Mouse (Mus musculus): ENCODE measurements around the gene Pak1.
"Not testable (repeated sequence)": the region's sequence is repeated elsewhere in the genome, so short reads cannot be mapped to it uniquely, and the experiment has no call there.

The Pak1 gene

DNA sequence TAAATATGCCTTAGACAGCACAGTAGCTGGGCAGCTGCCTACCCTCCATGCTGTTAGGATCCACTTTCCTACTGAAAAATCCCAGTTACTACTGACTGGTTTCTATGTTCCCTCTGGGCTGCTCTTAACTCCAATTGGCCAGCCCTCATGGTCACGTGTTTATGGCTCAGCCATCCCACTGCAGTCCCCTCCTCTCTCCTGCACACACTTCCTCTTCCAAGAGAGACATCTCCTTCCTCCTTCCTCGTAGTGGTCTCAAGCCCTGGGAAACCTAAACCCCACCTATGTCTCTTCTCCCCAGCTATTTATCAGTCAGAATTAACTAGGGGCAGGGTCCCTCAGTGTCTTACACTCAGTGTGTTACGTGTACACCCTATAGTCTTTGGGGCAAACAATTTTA lies 61.2 kb downstream of the Pak1 start:
- not testable (repeated sequence) for DNase-seq (ENCODE audit: low spot score)

DNA sequence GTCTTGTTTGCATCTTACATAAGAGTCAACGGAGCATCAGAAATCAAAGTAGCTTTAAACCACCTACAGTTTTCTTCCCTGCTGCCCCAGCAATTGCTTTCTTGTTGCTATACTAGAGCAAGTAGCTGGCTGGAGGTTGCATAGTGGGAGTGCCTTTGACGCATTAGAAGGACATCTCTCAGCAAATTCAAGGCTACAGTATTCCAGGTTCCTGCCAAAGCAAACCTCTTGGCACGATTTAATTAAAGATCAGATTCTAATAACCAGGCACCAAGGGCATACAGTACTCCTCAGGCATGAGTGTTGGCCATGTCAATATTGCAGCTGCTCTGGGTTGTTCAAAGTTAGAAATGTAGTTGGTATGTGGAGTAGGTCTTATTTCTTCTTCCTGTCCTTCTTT lies 62.0 kb downstream of the Pak1 start:
- no peak for DNase-seq (ENCODE audit: low spot score)

DNA sequence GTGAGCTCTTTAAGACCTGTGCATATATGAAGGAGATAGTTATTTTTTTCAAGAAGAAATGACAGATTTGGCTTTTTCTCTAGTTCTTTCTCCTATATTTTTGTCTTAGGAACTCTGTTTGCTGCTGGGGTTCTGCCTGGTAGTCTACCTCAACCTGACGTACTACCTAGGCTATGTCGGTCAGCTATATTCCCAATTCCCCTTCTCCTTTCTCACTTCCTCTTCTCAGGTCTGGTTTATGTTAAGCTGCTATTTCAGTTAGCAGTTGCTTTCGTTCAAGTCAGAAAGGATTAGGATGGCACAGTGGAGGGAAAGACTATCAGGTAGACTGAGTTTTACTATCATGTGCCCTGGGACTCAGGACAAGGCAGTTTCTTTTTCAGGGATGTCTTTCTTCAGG lies 75.2 kb downstream of the Pak1 start:
- DNase-seq (ENCODE audit: low spot score), result no peak

DNA sequence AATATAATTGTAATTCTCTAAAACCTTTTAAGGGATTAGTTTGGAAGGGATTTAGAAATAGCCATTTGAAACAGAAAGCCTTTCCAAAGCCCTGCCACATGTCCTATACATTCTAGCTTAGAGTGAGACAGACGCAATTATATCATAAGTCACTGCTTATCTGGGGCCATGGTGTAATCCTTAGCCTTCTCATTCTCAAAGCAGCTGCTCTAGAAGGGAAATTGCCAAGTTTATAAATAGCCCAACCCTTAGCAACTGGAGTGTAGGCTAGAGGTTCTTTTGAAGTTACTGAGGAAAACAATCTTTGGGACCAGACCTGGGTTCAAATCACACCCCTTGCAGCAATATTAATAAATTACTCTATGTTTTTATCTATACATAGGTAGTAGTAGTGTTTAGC lies 76.2 kb downstream of the Pak1 start:
- DNase-seq (ENCODE audit: low spot score), result no peak

DNA sequence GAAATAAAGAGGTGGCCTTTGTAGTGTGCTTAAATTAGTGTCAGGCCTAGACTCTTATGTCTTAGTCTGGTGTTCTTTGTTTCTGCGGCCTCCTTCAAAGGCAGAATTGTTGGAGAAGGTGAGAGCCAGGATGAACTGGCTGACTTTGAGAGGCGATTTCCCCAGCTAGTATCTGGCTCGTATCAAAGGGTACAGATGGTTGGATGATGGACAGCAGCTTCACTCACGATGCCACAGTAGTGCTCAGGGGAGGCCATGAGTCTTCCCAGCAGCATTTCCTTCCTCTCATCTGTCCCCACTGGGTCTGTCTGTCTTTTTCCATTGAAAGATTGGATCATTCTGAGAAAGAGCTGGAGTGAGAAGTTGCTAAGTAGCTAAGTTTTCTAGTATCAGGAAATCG lies 79.5 kb downstream of the Pak1 start:
- DNase-seq (ENCODE audit: low spot score), result no peak

DNA sequence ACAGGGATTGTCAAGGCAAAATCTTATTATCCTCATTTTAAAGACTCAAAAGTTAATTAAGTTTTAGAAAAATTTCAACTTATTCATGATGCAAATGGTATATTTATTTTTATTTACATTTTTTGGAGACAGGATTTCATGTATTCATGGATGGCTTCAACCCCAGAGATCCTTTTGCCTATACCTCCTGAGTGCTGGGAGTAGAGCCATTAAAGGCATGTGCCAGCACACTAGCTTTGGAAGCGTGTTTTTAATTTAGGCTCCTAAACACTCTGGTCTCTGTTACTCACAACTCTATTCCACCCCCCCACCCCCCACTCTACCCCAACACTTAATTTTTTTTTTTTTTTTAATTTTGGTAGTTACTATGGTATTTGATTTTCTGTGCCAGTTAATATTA lies 80.4 kb downstream of the Pak1 start:
- DNase-seq (ENCODE audit: low spot score), result no peak

DNA sequence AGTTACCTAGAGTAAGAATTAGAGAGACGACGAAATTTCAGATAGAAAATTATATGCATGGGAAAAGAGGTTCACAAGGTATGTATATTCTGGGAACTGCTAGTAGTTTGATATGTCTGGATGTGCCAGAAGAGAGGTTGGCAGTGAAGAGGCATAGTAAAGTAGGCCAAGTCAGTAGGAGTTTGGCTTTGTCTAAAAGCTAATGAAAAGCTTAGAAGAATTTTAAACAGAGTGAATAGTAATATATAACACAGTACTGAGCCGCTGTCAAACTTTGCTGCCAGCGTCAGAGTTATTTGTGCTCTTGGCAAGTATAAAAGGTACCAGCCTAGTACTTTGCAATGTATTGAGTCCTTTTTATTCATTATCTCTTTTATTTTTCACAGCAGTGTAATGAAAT lies 84.1 kb downstream of the Pak1 start:
- no peak for DNase-seq (ENCODE audit: low spot score)

DNA sequence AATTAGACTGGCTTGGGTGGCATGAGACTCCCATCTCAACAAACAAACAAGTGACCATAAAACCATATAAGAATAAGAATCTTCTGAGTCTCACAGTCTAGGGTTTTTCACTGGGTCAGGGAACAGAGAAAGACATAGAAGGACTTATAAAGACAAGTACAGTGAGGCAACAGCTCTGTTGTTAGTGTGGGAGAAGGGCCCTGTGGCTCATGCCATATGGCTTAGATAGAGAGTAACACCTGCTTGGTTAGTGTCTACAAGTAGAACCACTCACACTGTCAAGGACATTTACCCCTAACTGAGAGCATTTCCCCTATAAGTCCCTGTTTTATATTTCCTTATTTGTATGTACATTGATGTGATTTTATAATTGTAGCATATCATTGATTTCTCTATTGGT lies 85.0 kb downstream of the Pak1 start:
- DNase-seq (ENCODE audit: low spot score), result no peak

DNA sequence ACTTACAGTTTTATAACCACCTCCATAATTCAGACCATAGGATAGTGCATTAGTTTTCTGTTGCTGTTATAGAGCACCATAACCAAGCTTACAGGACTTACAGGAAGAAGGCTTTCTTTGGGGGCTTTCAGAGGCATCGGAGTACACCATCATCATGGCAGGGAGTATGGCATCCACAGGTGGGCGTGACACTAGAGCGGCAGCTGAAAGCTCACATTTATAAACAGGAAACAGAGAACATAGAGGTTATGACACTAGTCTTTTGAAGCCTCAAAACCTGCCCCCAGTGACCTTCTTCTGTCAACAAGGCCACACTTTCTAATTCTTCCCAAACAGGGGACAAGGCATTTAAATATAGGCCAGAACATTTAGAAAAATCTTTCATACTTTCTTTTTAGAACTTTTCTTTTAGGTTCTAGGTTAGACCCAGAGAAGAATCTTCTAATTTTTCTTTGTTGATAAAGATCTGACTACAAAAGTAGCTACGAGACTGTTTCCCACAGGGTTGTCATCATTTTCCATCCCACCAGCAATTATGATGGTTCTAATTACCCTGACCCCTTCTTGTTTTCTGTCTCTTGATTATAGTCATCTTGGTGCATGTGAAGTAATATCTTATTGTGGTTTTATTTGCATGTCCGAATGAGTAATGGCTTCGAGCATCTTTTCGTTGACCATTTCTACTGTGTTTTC lies 89.7 kb downstream of the Pak1 start:
- DNase-seq (ENCODE audit: low spot score), result no peak

DNA sequence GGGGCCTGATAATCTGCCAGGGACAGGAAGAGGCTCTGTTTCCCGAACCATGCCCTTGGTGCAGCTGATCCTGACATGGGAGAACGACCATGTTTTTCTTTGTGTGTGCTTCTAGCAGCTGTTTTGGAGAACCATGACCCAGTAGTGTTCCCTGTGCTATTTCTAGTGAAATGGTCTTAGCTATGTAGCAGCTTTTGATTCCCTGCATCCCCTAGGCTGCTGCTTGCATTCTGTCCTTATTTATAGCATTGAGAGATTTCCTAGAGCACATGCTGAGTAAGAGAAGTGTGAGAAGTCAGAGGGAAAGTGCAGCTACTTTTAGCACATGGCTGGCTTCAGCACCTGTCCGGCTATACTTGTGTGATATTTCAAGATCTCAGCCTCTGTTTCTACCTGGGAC lies 123.3 kb downstream of the Pak1 start:
- no peak for DNase-seq (ENCODE audit: low spot score)

DNA sequence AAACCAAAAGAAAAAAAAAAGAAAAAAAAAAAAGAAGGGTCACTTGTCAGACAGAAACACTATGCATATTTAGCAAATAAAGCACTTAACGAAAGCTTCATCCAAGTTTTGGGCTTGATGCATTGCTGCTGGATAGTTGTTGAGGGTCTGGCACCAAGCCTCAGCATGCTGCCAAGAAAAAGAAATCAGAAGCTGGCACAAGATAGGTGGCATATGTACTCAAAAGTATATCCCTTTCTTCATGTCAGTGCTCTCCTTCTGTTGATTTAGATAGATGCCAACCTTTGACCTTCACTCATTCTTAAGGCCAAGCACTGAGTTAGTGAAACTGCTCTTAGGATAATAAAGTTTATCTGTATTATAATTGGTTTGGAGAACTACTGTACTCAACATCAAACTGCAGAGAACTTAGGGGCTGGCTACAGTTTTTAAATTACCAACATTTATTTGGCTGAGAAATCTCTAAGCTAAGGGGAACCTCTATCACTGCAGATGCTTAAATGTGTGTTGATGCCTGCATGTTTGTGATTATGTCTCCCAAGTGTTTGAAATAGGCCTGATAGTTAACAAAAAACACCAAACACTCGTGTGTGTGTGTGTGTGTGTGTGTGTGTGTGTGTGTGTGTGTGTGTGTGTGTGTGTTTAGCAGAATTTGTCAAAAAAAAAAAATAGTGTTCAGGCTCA lies 126.6 kb downstream of the Pak1 start:
- no peak for DNase-seq (ENCODE audit: low spot score)

DNA sequence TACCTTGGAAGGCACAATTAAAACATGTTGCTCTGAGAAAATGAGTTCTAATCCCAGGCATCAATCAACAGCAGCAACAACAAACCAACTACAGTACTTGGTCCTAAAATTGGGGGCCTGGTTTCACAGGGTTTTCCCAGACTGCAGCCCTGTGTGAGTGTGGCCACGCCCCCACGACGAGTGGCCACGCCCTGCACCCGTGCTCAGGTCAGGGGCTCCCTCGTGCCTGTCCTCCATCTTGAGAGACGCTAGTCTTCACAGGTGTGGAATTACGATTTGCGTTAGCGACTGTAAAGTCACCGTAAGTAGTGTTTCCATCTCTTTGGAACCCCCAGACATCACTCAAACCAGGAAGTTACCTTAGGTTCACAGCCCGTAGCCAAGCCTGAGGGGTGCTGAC lies 131.4 kb downstream of the Pak1 start, which contains the start of gene Gdpd4:
Gene Gdpd4, plus strand, starts transcription at position 214 of the 400 bp plus-strand sequence.
- no peak for DNase-seq (ENCODE audit: low spot score)

DNA sequence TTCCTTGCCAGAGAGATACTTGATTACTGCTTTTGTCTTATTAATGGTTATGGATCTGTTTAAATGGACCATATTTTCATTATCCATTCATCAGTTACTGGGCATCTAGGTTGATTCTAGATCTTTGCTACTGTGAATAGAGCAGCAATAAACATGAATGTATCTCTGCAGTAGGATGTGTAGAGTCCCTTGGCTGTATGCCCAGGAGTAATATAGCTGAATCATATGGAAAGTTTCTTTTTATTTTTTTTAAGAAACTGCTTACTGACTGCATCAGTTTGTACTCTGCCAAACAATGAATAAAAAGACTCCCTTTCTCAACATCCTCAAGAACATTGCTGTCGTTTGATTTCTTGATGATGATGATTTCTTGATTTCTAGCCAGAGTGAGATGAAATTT lies 137.5 kb downstream of the Pak1 start:
- DNase-seq (ENCODE audit: low spot score), result no peak

DNA sequence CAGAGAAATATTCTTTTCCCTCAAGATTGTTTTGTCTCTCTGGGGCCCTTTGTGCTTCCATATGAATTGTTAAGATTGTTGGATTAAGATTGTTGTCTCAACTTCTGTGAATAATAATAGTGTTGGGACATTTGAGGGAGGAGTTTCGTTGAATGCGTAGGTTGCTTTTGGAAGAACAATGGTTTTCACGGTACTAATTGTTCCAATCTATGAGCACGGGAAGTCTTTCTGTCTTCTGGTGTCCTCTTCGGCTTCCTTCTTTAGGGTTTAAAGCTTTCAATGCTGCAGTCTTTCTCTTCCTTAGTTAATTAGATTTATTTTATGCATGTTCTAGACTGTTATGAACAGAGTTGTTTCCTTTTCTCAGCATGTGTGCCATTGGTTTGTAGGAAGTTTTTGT lies 138.6 kb downstream of the Pak1 start:
- DNase-seq (ENCODE audit: low spot score), result no peak

DNA sequence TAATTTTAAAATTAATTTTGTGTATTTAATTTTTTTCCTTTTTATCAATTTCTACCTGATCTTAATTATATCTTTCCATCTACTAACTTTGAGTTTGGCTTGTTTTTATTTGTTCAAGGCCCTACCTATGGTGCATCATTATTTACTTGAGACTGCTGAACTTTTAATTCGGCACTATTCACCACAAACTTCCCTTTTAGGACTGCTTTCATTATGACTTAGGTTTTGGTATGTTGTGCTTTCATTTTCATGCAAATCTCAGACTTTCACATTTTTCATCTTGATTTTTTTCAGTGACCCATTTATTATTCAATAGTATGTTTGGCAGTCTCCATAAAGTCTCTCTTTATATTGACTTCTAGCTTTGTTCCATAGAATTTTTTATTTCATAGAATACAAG lies 156.1 kb downstream of the Pak1 start:
- DNase-seq (ENCODE audit: low spot score), result no peak
